Mouse (Mus musculus): ENCODE measurements around the gene Nsrp1. TPM values are rescaled to one million over a fixed set of nuclear protein-coding genes. Genes with fewer than 3 reads are reported as not detected.
"Not testable (repeated sequence)": the region's sequence is repeated elsewhere in the genome, so short reads cannot be mapped to it uniquely, and the experiment has no call there.

Nsrp1 gene
- polyA plus RNA-seq (2016; fragmentation: Nextera tagmentation; extraction: Ambion mirVana) = 60.4 and 66.0 TPM in 2 replicates

GRCm38 (mm10) chr11:77078273-77079134 lies at the start of gene Nsrp1:
Gene Nsrp1 (minus strand): TSS chr11:77078435.
- peak; percentile 98 for ATAC-seq (ENCODE audit: low FRiP score, low read depth)
- Histone ChIP-seq H3K4me2 (replicated peaks) (peak within 1 kb of the TSS; percentile 74), H3K27ac (peak within 1 kb of the TSS; percentile 82), H3K9me3 (no peaks in the 10 kb centered on the region), H3K9ac (peak within 1 kb of the TSS; percentile 76), H3K4me1 (0 out of 2 replicates have a peak, but pooled peaks cover 3% of the 10 kb centered on the region), H3K36me3 (peaks cover 17% of the 10 kb centered on the region), H3K4me3 (peak within 1 kb of the TSS; percentile 70), H3K27me3 (replicated peaks) (0 out of 2 replicates have a peak, but pooled peaks cover 4% of the 10 kb centered on the region)
- 4% methylated on average over 48 of the region's 48 CpGs for WGBS

- H3K4me1 ChIP-seq = no peaks in the 10 kb centered on the region
- no peak for ATAC-seq (ENCODE audit: low FRiP score, low read depth)
- 91% methylated on average over 6 of the region's 6 CpGs for WGBS
Observed at GRCm38 (mm10) chr11:77111141-77111540, 32.9 kb upstream of the Nsrp1 start.

DNA sequence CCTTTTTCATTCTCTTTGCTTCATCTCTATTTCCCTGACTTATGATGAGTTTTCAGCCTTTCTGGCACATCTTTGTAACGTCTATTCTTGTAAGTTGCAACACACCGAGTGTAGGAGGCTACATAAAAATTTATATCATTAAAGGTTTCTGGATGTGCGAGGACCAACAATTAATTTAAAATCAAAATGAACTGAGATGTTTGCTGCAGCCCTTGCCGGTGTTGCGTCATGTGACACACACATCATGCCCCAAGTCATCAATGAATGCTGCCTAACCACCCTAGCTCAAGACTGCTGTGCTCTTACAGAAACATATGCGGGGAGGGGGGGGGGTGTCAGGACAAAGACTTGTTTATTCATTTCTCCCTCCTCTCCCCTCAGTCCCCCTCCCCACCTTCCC lies 30.2 kb upstream of the Nsrp1 start:
- 86% methylated on average over 6 of the region's 6 CpGs for WGBS
- Histone ChIP-seq H3K27ac (no peak overlapping the region), H3K4me2 (replicated peaks) (no peak overlapping the region), H3K4me1 (no peaks in the 10 kb centered on the region), H3K36me3 (no peaks in the 10 kb centered on the region), H3K27me3 (replicated peaks) (no peaks in the 10 kb centered on the region), H3K9ac (no peak overlapping the region), H3K9me3 (no peaks in the 10 kb centered on the region), H3K4me3 (no peak overlapping the region)
- ATAC-seq (ENCODE audit: low FRiP score, low read depth) = no peak

More at GRCm38 (mm10) chr11:77111141-77111540, 32.9 kb upstream of the Nsrp1 start:
- H3K27ac ChIP-seq = no peak overlapping the region
- no peak overlapping the region for H3K9ac ChIP-seq
- no peaks in the 10 kb centered on the region for H3K9me3 ChIP-seq
- no peak overlapping the region for H3K4me3 ChIP-seq
- H3K4me2 ChIP-seq (replicated peaks) = no peak overlapping the region
- H3K36me3 ChIP-seq = no peaks in the 10 kb centered on the region
- H3K27me3 ChIP-seq (replicated peaks) = no peaks in the 10 kb centered on the region

DNA sequence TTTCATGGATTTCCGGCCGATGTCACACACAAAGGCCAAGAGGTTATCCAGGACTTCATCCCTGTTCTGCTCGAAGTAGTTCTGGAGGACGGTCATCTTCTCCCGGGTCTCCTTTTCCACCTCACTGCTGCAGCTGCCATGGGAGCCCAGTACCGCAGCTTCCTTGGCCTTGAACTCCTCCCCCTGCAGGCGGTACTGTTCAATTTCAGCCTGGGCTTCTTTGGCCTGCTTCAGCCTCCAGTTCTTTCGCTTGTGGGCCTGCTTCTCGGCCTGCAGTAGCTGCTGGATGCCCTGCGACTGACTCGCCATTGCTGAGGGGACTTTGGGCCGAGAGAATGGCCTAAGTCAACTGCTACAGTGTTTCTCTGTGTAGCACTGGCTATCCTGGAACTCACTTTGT lies 29.6 kb upstream of the Nsrp1 start:
- not testable (repeated sequence) for ATAC-seq (ENCODE audit: low FRiP score, low read depth)
- 83% methylated on average over 12 of the region's 12 CpGs for WGBS

DNA sequence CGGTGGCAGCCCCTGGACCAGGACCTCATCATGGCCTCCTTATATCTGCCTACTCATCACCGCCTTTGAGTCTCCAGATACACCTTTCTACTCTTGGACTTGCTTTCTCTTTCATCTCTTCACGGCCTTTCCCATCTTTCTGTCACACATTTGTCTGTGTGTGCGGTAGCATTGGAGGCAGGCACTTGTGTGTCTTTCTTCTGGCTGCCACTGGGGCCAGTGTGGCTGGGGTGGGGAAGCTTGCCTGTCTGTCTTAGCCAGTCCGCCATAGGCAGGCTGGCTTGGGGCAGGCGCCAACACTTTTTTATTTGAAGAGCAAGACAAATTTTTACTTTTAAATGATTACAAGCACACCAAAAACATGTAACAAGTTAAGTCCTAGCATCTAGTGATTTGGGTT lies 28.7 kb upstream of the Nsrp1 start:
- WGBS = 90% methylated on average over 6 of the region's 6 CpGs
- H3K4me3 ChIP-seq = no peak overlapping the region
- no peak overlapping the region for H3K4me2 ChIP-seq (replicated peaks)
- H3K27me3 ChIP-seq (replicated peaks) = no peaks in the 10 kb centered on the region
- H3K9me3 ChIP-seq = no peaks in the 10 kb centered on the region
- H3K27ac ChIP-seq = no peak overlapping the region
- H3K4me1 ChIP-seq = no peaks in the 10 kb centered on the region
- no peak for ATAC-seq (ENCODE audit: low FRiP score, low read depth)
- H3K36me3 ChIP-seq = no peaks in the 10 kb centered on the region
- H3K9ac ChIP-seq = no peak overlapping the region

More for the DNA sequence above, 29.6 kb upstream of the Nsrp1 start:
- not testable (repeated sequence) for H3K4me3 ChIP-seq; H3K27ac ChIP-seq; H3K4me1 ChIP-seq; H3K9me3 ChIP-seq; H3K4me2 ChIP-seq (replicated peaks); H3K27me3 ChIP-seq (replicated peaks); H3K9ac ChIP-seq; H3K36me3 ChIP-seq

DNA sequence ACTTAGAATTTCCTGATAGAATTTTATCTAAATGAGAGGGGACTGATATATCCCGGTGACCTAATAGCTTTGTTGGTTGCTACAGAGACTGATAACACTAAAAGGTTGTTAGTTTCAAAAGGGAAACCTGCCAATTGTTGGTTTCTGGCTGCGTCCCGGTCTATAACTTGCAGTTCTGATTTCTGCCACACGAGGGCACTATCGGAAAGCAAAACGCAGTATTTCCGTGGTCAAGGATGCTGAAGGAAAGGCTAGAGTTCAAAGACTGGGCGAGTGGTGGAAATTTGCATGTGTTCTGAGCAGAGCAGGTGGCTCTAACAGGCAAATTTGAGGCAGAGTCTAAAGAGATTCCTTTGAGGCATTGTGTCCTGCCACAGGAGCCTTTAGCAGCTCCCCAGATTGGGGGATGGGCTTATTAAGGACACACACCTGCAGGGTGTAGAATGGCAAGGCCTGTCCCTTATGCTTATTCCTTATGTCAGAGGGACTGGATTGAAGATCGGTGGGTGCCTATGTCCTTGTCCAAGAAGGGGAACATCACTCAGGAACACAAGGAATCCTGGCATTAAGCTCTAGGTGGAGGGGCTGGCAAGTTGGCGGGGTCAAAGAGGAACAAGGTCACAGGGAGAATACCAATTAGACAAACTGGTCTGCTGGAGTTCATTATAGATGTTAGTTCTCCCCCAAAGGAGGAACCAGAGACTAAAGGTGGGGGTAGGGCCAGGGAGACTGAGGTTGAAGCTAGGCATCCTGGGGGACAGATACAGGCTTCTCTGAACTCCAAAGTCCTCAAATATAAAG lies 22.1 kb upstream of the Nsrp1 start:
- 16% methylated on average over 10 of the region's 10 CpGs for WGBS
- H3K9me3 ChIP-seq = no peaks in the 10 kb centered on the region
- no peak overlapping the region for H3K4me3 ChIP-seq
- no peak overlapping the region for H3K4me2 ChIP-seq (replicated peaks)
- H3K27ac ChIP-seq = no peak overlapping the region
- ATAC-seq (ENCODE audit: low FRiP score, low read depth) = no peak
- no peak overlapping the region for H3K9ac ChIP-seq
- no peaks in the 10 kb centered on the region for H3K36me3 ChIP-seq
- peaks cover 4% of the 10 kb centered on the region; the same call in 1 of the 2 replicates for H3K27me3 ChIP-seq (replicated peaks)
- 0 out of 2 replicates have a peak, but pooled peaks cover 3% of the 10 kb centered on the region for H3K4me1 ChIP-seq

- Histone ChIP-seq H3K27ac (no peak overlapping the region), H3K4me2 (replicated peaks) (no peak overlapping the region), H3K27me3 (replicated peaks) (peaks cover 4% of the 10 kb centered on the region; the same call in 1 of the 2 replicates), H3K4me3 (no peak overlapping the region), H3K9ac (no peak overlapping the region), H3K9me3 (no peaks in the 10 kb centered on the region), H3K36me3 (no peaks in the 10 kb centered on the region), H3K4me1 (0 out of 2 replicates have a peak, but pooled peaks cover 3% of the 10 kb centered on the region)
- WGBS = 83% methylated on average over 19 of the region's 19 CpGs
- ATAC-seq (ENCODE audit: low FRiP score, low read depth) = no peak
Observed at GRCm38 (mm10) chr11:77098332-77098972, 20.2 kb upstream of the Nsrp1 start.

GRCm38 (mm10) chr11:77096991-77097390 lies 18.8 kb upstream of the Nsrp1 start:
- Histone ChIP-seq H3K36me3 (no peaks in the 10 kb centered on the region), H3K9me3 (no peaks in the 10 kb centered on the region), H3K27ac (no peak overlapping the region), H3K27me3 (replicated peaks) (peaks cover 4% of the 10 kb centered on the region; the same call in 1 of the 2 replicates), H3K4me3 (no peak overlapping the region), H3K4me2 (replicated peaks) (no peak overlapping the region), H3K9ac (no peak overlapping the region), H3K4me1 (0 out of 2 replicates have a peak, but pooled peaks cover 3% of the 10 kb centered on the region)
- ATAC-seq (ENCODE audit: low FRiP score, low read depth) = no peak
- WGBS = 74% methylated on average over 7 of the region's 7 CpGs

GRCm38 (mm10) chr11:77096581-77096980 lies 18.3 kb upstream of the Nsrp1 start:
- no peak overlapping the region for H3K4me3 ChIP-seq
- H3K27me3 ChIP-seq (replicated peaks) = peaks cover 4% of the 10 kb centered on the region; the same call in 1 of the 2 replicates
- 0 out of 2 replicates have a peak, but pooled peaks cover 3% of the 10 kb centered on the region for H3K4me1 ChIP-seq
- H3K4me2 ChIP-seq (replicated peaks) = no peak overlapping the region
- H3K9me3 ChIP-seq = no peaks in the 10 kb centered on the region
- no peak overlapping the region for H3K9ac ChIP-seq
- ATAC-seq (ENCODE audit: low FRiP score, low read depth) = no peak
- no peaks in the 10 kb centered on the region for H3K36me3 ChIP-seq
- WGBS = 83% methylated on average over 3 of the region's 3 CpGs
- no peak overlapping the region for H3K27ac ChIP-seq

- 66% methylated on average over 10 of the region's 10 CpGs for WGBS
- no peak for ATAC-seq (ENCODE audit: low FRiP score, low read depth)
- no peak overlapping the region for H3K9ac ChIP-seq
Observed at GRCm38 (mm10) chr11:77095206-77095605, 17.0 kb upstream of the Nsrp1 start.

GRCm38 (mm10) chr11:77094136-77094535 lies 15.9 kb upstream of the Nsrp1 start:
- no peak overlapping the region for H3K9ac ChIP-seq
- no peak overlapping the region for H3K27ac ChIP-seq
- ATAC-seq (ENCODE audit: low FRiP score, low read depth) = no peak
- H3K36me3 ChIP-seq = no peaks in the 10 kb centered on the region
- H3K4me3 ChIP-seq = no peak overlapping the region
- peaks cover 2% of the 10 kb centered on the region; the same call in 1 of the 2 replicates for H3K27me3 ChIP-seq (replicated peaks)
- no peaks in the 10 kb centered on the region for H3K9me3 ChIP-seq
- 72% methylated on average over 8 of the region's 8 CpGs for WGBS
- no peak overlapping the region for H3K4me2 ChIP-seq (replicated peaks)
- H3K4me1 ChIP-seq = no peaks in the 10 kb centered on the region

More at GRCm38 (mm10) chr11:77095206-77095605, 17.0 kb upstream of the Nsrp1 start:
- H3K4me3 ChIP-seq = no peak overlapping the region
- no peak overlapping the region for H3K4me2 ChIP-seq (replicated peaks)
- 0 out of 2 replicates have a peak, but pooled peaks cover under 1% of the 10 kb centered on the region for H3K4me1 ChIP-seq
- H3K9me3 ChIP-seq = no peaks in the 10 kb centered on the region
- H3K27me3 ChIP-seq (replicated peaks) = peaks cover 4% of the 10 kb centered on the region; the same call in 1 of the 2 replicates
- H3K27ac ChIP-seq = no peak overlapping the region
- H3K36me3 ChIP-seq = no peaks in the 10 kb centered on the region
